Mouse (Mus musculus) kidney, embryonic 16.5 days (tissue): ENCODE data around the gene Usp9x. TPM values are rescaled to one million over a fixed set of nuclear protein-coding genes. Genes with fewer than 3 reads are reported as not detected.

Experiments used
- ATAC-seq: fragments of 200-750 bp; cut with Nextera tagmentation; 2 replicates; pipeline ENCODE4 v1.8.0; 2017; ENCODE audit warnings: moderate TSS enrichment; ENCODE audit not compliant: low FRiP score, low TSS enrichment
- H3K27ac ChIP-seq: fragments of 300-500 bp; sonication (generic); 2 replicates; pipeline ENCODE4 v1.5.1; 2014; ENCODE audit warnings: low read length
- H3K27me3 ChIP-seq: fragments of 300-500 bp; sonication (generic); 2 replicates; pipeline ENCODE4 v1.6.1; 2014; ENCODE audit warnings: low read length, control low read depth, mixed read lengths; ENCODE audit not compliant: insufficient read depth
- H3K36me3 ChIP-seq: fragments of 300-500 bp; sonication (generic); 2 replicates; pipeline ENCODE4 v1.6.1; 2014; ENCODE audit warnings: low read length, control low read depth, mixed read lengths; ENCODE audit not compliant: insufficient read depth
- H3K4me1 ChIP-seq: fragments of 300-500 bp; sonication (generic); 2 replicates; pipeline ENCODE4 v1.6.1; 2014; ENCODE audit warnings: low read length, control low read depth, mixed read lengths; ENCODE audit not compliant: insufficient read depth
- H3K4me2 ChIP-seq: fragments of 300-500 bp; sonication (generic); replicated peaks from 2 replicates; pipeline ENCODE4 v1.6.1; 2014; ENCODE audit warnings: low read depth, low read length
- H3K4me3 ChIP-seq: fragments of 300-500 bp; sonication (generic); 2 replicates; pipeline ENCODE4 v1.5.1; 2014; ENCODE audit warnings: mild to moderate bottlenecking, low read length
- H3K9ac ChIP-seq: fragments of 300-500 bp; sonication (generic); replicated peaks from 2 replicates; pipeline ENCODE4 v1.6.1; 2014; ENCODE audit warnings: low read length
- H3K9me3 ChIP-seq: fragments of 300-500 bp; sonication (generic); 2 replicates; pipeline ENCODE4 v1.6.1; 2016; ENCODE audit warnings: low read length, control low read depth
- WGBS: fragments of 180-500 bp; shearing (Covaris S2); extraction: QIAGEN DNeasy Blood & Tissue Kit; methylation state at CpG from one replicate; pipeline ENCODE4 v1.1.7; 2014; 5-methylcytosine and 5-hydroxymethylcytosine counted together
- polyA plus RNA-seq: library from polyadenylated mRNA; unstranded; fragments of >200 nt; fragmentation: Nextera tagmentation; extraction: Ambion mirVana; gene quantifications from 2 replicates; pipeline ENCODE4 v1.2.1, GENCODE M21; 2015

Gene Usp9x
- polyA plus RNA-seq, 1 experiment from 2014 or later, result 28.5 TPM

- H3K27me3 ChIP-seq, result peaks cover 4% of the 10 kb centered on the region
- peak overlapping the region; percentile 50 for H3K4me2 ChIP-seq
- H3K4me3 ChIP-seq, result peak overlapping the region; percentile 74
- ATAC-seq, result peak; percentile 85
- whole genome bisulfite sequencing, result 24% methylated on average over 34 of the region's 35 CpGs
- H3K9me3 ChIP-seq, result 0 out of 2 replicates have a peak, but pooled peaks cover 4% of the 10 kb centered on the region
- 0 out of 2 replicates have a peak, but pooled peaks cover 2% of the 10 kb centered on the region for H3K4me1 ChIP-seq
- peak overlapping the region; percentile 94 for H3K27ac ChIP-seq
- peak overlapping the region; percentile 72 for H3K9ac ChIP-seq
- no peaks in the 10 kb centered on the region for H3K36me3 ChIP-seq
Measured at GRCm38 (mm10) chrX:13070573-13071240, 591 bp upstream of the Usp9x start.

GRCm38 (mm10) chrX:13071776-13072460 lies 620 bp downstream of the Usp9x start:
- Histone ChIP-seq H3K27me3 (peaks cover 4% of the 10 kb centered on the region), H3K4me1 (0 out of 2 replicates have a peak, but pooled peaks cover 2% of the 10 kb centered on the region), H3K4me2 (peak overlapping the region; percentile 15), H3K9ac (peak overlapping the region; percentile 85), H3K4me3 (peak overlapping the region; percentile 74), H3K9me3 (0 out of 2 replicates have a peak, but pooled peaks cover 4% of the 10 kb centered on the region), H3K27ac (peak overlapping the region; percentile 94), H3K36me3 (no peaks in the 10 kb centered on the region)
- ATAC-seq, result peak; percentile 57
- WGBS, result 33% methylated on average over 56 of the region's 67 CpGs

GRCm38 (mm10) chrX:13072461-13072982 lies 1.2 kb downstream of the Usp9x start:
- 10% methylated on average over 45 of the region's 73 CpGs for WGBS
- peak overlapping the region; percentile 74 for H3K4me3 ChIP-seq
- H3K27ac ChIP-seq, result peak overlapping the region; percentile 94
- H3K4me2 ChIP-seq, result peak overlapping the region; percentile 57
- H3K4me1 ChIP-seq, result 0 out of 2 replicates have a peak, but pooled peaks cover 2% of the 10 kb centered on the region
- ATAC-seq, result peak; percentile 24; the same call in 1 of the 2 replicates
- H3K9ac ChIP-seq, result peak overlapping the region; percentile 85
- 0 out of 2 replicates have a peak, but pooled peaks cover 4% of the 10 kb centered on the region for H3K9me3 ChIP-seq
- H3K27me3 ChIP-seq, result peaks cover 4% of the 10 kb centered on the region
- no peaks in the 10 kb centered on the region for H3K36me3 ChIP-seq

GRCm38 (mm10) chrX:13085621-13086020 lies 14.3 kb downstream of the Usp9x start:
- H3K27me3 ChIP-seq, result no peaks in the 10 kb centered on the region; the same call in 1 of the 2 replicates
- H3K9me3 ChIP-seq, result no peaks in the 10 kb centered on the region
- 72% methylated on average over 1 of the region's 1 CpGs for WGBS
- H3K36me3 ChIP-seq, result no peaks in the 10 kb centered on the region
- H3K4me3 ChIP-seq, result no peak overlapping the region
- no peak for ATAC-seq
- H3K4me1 ChIP-seq, result no peaks in the 10 kb centered on the region
- no peak overlapping the region for H3K4me2 ChIP-seq
- H3K9ac ChIP-seq, result no peak overlapping the region
- no peak overlapping the region for H3K27ac ChIP-seq

GRCm38 (mm10) chrX:13096985-13097384 lies 25.7 kb downstream of the Usp9x start:
- 61% methylated on average over 1 of the region's 1 CpGs for WGBS
- Histone ChIP-seq H3K36me3 (no peaks in the 10 kb centered on the region), H3K27me3 (no peaks in the 10 kb centered on the region; the same call in 1 of the 2 replicates), H3K9me3 (no peaks in the 10 kb centered on the region), H3K4me1 (no peaks in the 10 kb centered on the region), H3K27ac (no peak overlapping the region), H3K4me3 (no peak overlapping the region), H3K9ac (no peak overlapping the region), H3K4me2 (no peak overlapping the region)
- ATAC-seq, result no peak

GRCm38 (mm10) chrX:13206514-13206913 lies 135.2 kb downstream of the Usp9x start:
- Histone ChIP-seq H3K27me3 (peaks cover 9% of the 10 kb centered on the region; the same call in 1 of the 2 replicates), H3K4me2 (no peak overlapping the region), H3K9me3 (no peaks in the 10 kb centered on the region), H3K9ac (no peak overlapping the region), H3K4me1 (no peaks in the 10 kb centered on the region), H3K4me3 (no peak overlapping the region), H3K36me3 (no peaks in the 10 kb centered on the region), H3K27ac (no peak overlapping the region)
- 39% methylated on average over 7 of the region's 7 CpGs for WGBS
- no peak for ATAC-seq

GRCm38 (mm10) chrX:13207512-13208341 lies 136.4 kb downstream of the Usp9x start:
- H3K27me3 ChIP-seq, result peaks cover 9% of the 10 kb centered on the region; the same call in 1 of the 2 replicates
- H3K27ac ChIP-seq, result no peak overlapping the region
- no peaks in the 10 kb centered on the region for H3K4me1 ChIP-seq
- peak overlapping the region; percentile 38 for H3K4me3 ChIP-seq
- peak; percentile 91 for ATAC-seq
- H3K9ac ChIP-seq, result peak overlapping the region; percentile 56
- no peaks in the 10 kb centered on the region for H3K9me3 ChIP-seq
- H3K4me2 ChIP-seq, result peak overlapping the region; percentile 55
- 26% methylated on average over 23 of the region's 23 CpGs for WGBS
- no peaks in the 10 kb centered on the region for H3K36me3 ChIP-seq

GRCm38 (mm10) chrX:13208404-13208803 lies 137.1 kb downstream of the Usp9x start:
- no peak for ATAC-seq
- no peaks in the 10 kb centered on the region for H3K9me3 ChIP-seq
- H3K27me3 ChIP-seq, result peaks cover 9% of the 10 kb centered on the region; the same call in 1 of the 2 replicates
- H3K4me3 ChIP-seq, result peak overlapping the region; percentile 38
- no peaks in the 10 kb centered on the region for H3K36me3 ChIP-seq
- H3K4me1 ChIP-seq, result no peaks in the 10 kb centered on the region
- WGBS, result 34% methylated on average over 6 of the region's 6 CpGs
- peak overlapping the region; percentile 55 for H3K4me2 ChIP-seq
- H3K9ac ChIP-seq, result peak overlapping the region; percentile 53; the same call in 1 of the 2 replicates
- H3K27ac ChIP-seq, result no peak overlapping the region

GRCm38 (mm10) chrX:13214275-13214674 lies 143.0 kb downstream of the Usp9x start:
- no peak overlapping the region for H3K27ac ChIP-seq
- no peak overlapping the region for H3K4me3 ChIP-seq
- H3K9ac ChIP-seq, result no peak overlapping the region

More at GRCm38 (mm10) chrX:13214275-13214674, 143.0 kb downstream of the Usp9x start:
- Histone ChIP-seq H3K9me3 (no peaks in the 10 kb centered on the region), H3K36me3 (no peaks in the 10 kb centered on the region), H3K4me2 (no peak overlapping the region), H3K4me1 (no peaks in the 10 kb centered on the region), H3K27me3 (peaks cover 5% of the 10 kb centered on the region; the same call in 1 of the 2 replicates)
- ATAC-seq, result no peak
- WGBS, result 69% methylated on average over 1 of the region's 1 CpGs
